Mouse (Mus musculus) ES-E14 (cell line): ENCODE data around the gene Gm20822. TPM values are rescaled to one million over a fixed set of nuclear protein-coding genes. Genes with fewer than 3 reads are reported as not detected.
"Not testable (repeated sequence)": the region's sequence is repeated elsewhere in the genome, so short reads cannot be mapped to it uniquely, and the experiment has no call there.

Experiments used
- DNase-seq: peaks from one replicate; pipeline ENCODE4 v3.0.0-alpha.2; 2013; ENCODE audit warnings: low read depth, low spot score
- H3K27ac ChIP-seq: 2 replicates; pipeline ENCODE4 v1.5.1; 2012; ENCODE audit warnings: low read depth, mild to moderate bottlenecking, low read length, moderate library complexity, mixed read lengths; ENCODE audit not compliant: poor library complexity, insufficient read depth, severe bottlenecking
- H3K36me3 ChIP-seq: 2 replicates; pipeline ENCODE4 v1.6.1; 2012; ENCODE audit warnings: mild to moderate bottlenecking, low read length, moderate library complexity, mixed read lengths; ENCODE audit not compliant: control insufficient read depth, poor library complexity, insufficient read depth, severe bottlenecking
- H3K4me1 ChIP-seq, 2 experiments: fragments of 150-350 bp in 1 of 2; sonication (generic) in 1 of 2; 2 replicates each; pipeline ENCODE4 v1.6.1; 2012; ENCODE audit warnings: low read length in 2 of 2, mild to moderate bottlenecking in 1 of 2, mixed read lengths in 1 of 2; ENCODE audit not compliant: control insufficient read depth in 2 of 2, insufficient read depth in 2 of 2, poor library complexity in 1 of 2
- H3K4me3 ChIP-seq, 2 experiments: fragments of 150-350 bp in 1 of 2; sonication (generic) in 1 of 2; 2 replicates each; pipeline ENCODE4 v1.5.1; 2012; ENCODE audit warnings: low read length in 2 of 2, low read depth in 1 of 2, mild to moderate bottlenecking in 1 of 2, mixed read lengths in 1 of 2; ENCODE audit not compliant: insufficient read depth in 1 of 2, poor library complexity in 1 of 2, severe bottlenecking in 1 of 2
- H3K9ac ChIP-seq: 2 replicates; pipeline ENCODE4 v1.6.1; 2012; ENCODE audit warnings: low read depth, mild to moderate bottlenecking, low read length, mixed read lengths; ENCODE audit not compliant: poor library complexity, insufficient read depth, severe bottlenecking
- H3K9me3 ChIP-seq: fragments of 150-350 bp; sonication (generic); 2 replicates; pipeline ENCODE4 v1.6.1; 2012; ENCODE audit warnings: low read depth, mild to moderate bottlenecking, low read length; ENCODE audit not compliant: control insufficient read depth, insufficient read depth
- in situ Hi-C, 2 experiments: fragments of 600-800 bp; cut with MboI; formaldehyde crosslinking; loops; one replicate each; pipeline ENCODE4 v1.15.1; 2025; ENCODE audit warnings: low sequenced_read_pairs in 2 of 2, inconsistent platforms in 1 of 2; ENCODE audit not compliant: unreplicated experiment in 2 of 2
- total RNA-seq: library from RNA; depleted of rRNA; stranded (reverse); fragments of 300-350 nt; gene quantifications from 2 replicates; pipeline ENCODE4 v1.2.3, GENCODE M21; 2012; rRNA removed

The Gm20822 gene
- total RNA-seq = not detected in 2 replicates

- H3K9me3 ChIP-seq, H3K27ac ChIP-seq, H3K4me3 ChIP-seq, H3K9ac ChIP-seq, H3K4me1 ChIP-seq, DNase-seq, in situ Hi-C loops, H3K36me3 ChIP-seq: not testable (repeated sequence)
Observed at GRCm38 (mm10) chrY:15884671-15885070, at the start of gene Gm20822. Gene Gm20822 (minus strand): TSS chrY:15884771.
